Mouse (Mus musculus): ENCODE measurements around the gene Nrbf2.

GRCm38 (mm10) chr10:67295938-67296466 is 10.9 kb upstream of the Nrbf2 start:
- TF ChIP-seq CTCF (IDR thresholded peaks at IDR 0.05; ENCODE audit: low read depth) (no peak), EP300 (IDR thresholded peaks at IDR 0.05; ENCODE audit: low read depth) (peak; percentile 83)

Data from liver, postnatal 0 days (tissue).